Mouse (Mus musculus): ENCODE measurements around the gene Zfp597.
A peak's percentile ranks its signal among the peaks of the same experiment; 100 is the strongest.
"Not testable (repeated sequence)": the region's sequence is repeated elsewhere in the genome, so short reads cannot be mapped to it uniquely, and the experiment has no call there.

The Zfp597 gene

DNA sequence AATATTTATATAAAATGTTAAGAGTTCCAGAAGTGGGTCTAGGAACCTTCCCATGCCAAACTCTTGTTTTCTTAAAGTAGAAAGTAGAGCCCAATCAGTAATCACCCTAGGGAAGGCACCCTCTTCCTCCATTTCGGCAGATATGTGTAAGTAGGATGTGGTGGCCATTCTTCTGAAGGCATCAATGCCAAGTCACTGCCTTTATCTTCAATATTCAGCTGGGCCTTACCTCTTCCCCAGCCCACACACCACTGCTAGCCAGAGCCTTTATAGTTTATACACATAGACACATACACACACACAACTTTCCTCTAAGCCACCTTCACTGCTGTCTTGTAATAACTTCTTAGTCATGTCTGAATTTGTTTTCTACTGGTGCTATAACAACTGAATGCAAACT lies 28.6 kb downstream of the Zfp597 start:
- no peak for DNase-seq (ENCODE audit: low read depth)

DNA sequence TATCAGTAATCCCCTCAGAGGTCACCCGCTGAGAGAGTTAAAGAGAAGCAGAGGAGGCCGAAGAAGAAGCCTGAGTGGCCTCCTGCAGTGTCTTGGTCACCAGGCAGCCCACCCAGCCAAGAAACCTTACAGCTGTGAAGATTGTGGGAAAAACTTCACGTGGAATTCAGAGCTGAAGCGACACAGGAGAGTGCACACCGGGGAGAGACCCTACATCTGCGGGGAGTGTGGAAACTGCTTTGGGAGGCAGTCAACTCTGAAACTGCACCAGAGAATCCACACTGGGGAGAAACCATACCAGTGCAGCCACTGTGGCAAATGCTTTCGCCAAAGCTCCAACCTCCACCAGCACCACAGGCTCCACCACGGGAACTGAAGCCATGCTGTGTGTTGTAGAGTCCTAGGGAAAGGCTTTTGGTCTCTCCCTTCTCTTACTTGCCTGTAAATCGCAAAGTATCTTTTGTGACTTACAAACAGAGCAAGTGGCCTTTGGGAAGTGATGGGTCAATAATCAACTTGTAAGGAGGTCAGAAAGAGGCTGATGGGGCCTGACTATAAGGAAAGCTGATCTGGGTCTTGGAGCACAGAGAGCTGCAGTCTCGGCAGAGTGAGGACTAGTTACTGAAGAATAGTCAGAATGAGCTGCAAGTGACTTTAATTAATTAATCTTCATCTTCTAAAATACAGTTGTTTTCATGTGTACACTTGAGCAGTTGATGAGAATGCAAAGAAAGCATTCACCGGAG lies 29.8 kb downstream of the Zfp597 start:
- no peak for DNase-seq (ENCODE audit: low read depth)

DNA sequence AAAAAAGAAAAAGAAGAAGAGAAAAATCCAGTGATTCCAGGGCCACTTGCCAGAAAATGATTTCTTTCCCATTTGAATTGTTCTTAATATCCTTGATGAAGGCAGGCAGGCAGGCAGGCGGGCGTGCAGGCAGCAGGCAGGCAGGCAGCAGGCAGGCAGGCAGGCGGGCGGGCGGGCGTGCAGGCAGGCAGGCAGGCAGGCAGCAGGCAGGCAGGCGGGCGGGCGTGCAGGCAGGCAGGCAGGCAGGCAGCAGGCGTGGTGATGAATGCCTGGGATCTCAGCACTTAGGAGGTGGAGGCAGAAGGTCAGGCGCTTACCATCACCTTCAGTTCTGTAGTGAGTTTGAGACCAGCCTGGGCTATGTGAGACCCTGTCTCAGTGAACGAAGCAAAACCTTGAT lies 31.8 kb downstream of the Zfp597 start:
- DNase-seq (ENCODE audit: low read depth), result no peak

DNA sequence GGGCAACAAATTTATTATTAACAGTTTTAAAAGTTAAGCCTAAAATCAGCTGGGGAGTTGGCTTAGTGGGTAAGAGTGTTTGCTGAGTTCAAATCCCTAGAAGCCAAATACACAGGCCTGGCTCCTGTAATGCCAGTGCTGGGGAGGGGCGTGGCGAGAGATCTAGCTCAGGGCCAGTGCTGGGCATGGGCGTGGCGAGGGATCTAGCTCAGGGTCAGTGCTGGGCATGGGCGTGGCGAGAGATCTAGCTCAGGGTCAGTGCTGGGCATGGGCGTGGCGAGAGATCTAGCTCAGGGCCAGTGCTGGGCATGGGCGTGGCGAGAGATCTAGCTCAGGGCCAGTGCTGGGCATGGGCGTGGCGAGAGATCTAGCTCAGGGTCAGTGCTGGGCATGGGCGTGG lies 33.1 kb downstream of the Zfp597 start:
- DNase-seq (ENCODE audit: low read depth), result not testable (repeated sequence)

DNA sequence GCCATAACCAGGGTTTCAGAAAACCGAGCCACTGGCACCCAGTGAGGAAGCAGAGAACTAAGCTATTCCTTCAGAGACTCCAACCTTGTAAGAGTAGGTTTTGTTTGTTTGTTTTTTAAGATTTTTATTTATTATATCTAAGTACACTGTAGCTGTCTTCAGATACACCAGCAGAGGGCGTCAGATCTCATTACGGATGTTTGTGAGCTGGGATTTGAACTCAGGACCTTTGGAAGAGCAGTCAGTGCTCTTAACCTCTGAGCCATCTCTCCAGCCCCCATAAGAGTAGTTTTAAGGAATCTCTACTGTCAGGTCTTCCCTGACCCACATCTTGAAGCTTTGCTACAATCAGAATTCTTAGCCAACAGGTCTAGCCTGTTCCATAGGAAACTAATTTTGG lies 35.9 kb downstream of the Zfp597 start:
- DNase-seq (ENCODE audit: low read depth), result no peak

DNA sequence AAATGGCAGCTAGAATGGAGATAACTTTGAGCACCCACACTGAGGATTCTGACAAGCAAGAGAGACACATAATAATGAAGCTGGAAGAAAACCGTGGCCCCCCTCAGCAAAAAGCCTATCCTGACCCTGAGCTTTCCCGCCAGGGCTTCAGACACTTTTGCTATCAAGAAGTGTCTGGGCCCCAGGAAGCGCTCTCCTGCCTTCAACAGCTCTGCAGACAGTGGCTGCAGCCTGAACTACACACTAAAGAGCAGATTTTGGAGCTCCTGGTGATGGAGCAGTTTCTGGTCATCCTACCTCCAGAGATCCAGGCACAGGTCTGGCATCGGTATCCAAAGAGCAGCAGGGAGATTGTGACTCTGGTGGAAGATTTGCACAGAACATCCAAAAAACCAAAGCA lies 36.5 kb downstream of the Zfp597 start:
- no peak for DNase-seq (ENCODE audit: low read depth)

DNA sequence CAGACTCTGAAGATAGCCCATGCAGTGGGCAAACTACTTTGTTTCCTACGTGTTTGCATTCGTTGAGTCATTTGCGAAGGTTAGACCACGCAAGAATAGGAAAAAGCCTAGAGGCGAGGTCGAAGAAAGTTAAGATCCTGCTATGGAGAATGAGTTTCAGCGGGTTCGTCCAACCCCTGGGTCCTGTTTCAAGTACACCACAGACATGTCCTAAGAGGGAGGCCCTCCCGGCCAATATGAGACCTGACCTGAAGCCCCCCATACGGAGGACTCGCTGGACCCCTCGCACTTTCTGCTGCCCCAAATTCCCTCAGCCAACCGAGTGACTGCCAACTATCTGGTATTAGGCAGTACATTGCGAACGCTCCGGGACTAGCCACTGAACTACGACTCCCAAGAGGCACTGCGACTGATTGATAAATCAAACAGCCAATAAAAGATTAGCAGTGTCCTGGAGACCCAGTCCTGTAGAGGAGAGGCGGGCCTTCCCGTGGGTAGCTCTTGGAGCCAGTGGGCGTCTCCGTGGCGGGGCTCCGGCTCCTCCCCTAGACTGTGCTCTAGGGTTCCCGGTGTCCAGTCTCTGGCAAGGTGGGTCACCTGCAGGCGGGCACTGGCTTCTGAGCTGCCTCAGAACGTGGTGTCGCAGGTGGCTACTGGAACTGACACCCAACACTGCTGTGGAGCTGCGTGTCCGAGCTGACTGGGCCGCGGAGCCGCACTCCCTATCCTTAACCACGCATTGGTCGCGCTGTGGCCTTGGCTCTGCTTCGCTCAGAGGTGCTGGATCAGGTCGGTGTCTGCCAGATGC lies 37.4 kb downstream of the Zfp597 start, which contains the start of gene Zfp174:
Gene Zfp174, plus strand, starts transcription at position 558 of the 808 bp plus-strand sequence.
- DNase-seq (ENCODE audit: low read depth), result peak; percentile 91

DNA sequence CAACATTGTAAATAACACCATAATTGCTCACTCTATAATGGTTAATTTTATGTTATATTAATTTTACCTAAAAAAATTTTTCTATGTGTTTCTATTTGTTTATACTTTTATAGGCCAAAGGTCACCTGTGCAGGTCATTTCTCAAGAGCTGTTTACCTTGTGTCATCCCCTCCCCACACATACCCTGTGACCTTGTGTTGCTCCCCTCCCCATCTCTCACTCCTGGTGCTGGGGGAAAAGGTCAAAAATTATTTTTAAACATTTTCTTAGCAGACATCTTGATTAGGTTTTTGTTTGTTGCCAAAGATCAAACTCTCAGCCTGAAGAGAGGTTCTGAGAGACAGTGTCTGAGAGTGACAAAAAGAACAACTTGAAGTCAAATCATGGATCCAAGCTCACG lies 40.6 kb downstream of the Zfp597 start:
- no peak for DNase-seq (ENCODE audit: low read depth)

DNA sequence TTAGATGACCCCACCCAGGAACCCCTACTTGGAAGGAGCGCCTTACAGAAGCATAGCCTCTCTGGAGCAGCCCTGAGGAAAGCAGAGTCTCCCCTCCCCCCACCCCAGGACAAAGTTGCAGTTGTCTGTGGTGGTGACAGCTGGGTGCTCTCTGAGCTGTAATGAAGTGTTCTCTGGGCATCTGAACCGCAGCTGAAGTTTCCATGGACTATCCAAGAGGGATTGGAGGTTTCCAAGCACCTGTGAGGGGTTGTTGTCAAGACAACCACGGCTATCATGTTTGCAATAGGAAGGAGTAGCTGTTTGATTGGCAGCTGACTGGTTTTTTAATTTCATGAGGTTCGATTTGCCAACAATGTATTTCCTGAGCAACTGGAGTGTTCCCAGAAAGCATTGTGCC lies 41.4 kb downstream of the Zfp597 start:
- DNase-seq (ENCODE audit: low read depth), result no peak

DNA sequence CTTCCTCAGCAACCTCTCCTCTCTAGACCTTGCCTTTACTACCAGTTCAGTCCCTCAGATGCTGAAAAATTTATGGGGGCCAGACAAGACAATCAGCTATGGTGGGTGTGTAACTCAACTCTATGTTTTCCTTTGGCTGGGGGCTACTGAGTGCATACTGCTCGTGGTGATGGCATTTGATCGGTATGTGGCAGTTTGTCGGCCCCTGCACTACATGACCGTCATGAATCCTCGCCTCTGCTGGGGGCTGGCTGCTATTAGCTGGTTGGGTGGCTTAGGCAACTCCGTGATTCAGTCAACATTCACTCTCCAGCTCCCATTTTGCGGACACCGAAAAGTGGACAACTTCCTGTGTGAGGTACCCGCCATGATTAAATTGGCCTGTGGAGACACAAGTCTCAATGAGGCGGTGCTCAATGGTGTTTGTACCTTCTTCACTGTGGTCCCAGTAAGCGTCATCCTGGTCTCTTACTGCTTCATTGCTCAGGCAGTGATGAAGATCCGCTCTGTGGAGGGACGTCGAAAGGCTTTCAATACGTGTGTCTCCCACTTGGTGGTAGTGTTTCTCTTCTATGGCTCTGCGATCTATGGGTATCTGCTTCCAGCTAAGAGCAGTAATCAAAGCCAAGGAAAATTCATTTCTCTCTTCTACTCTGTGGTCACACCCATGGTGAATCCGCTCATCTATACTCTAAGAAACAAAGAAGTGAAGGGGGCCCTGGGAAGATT lies 45.0 kb downstream of the Zfp597 start:
- no peak for DNase-seq (ENCODE audit: low read depth)

DNA sequence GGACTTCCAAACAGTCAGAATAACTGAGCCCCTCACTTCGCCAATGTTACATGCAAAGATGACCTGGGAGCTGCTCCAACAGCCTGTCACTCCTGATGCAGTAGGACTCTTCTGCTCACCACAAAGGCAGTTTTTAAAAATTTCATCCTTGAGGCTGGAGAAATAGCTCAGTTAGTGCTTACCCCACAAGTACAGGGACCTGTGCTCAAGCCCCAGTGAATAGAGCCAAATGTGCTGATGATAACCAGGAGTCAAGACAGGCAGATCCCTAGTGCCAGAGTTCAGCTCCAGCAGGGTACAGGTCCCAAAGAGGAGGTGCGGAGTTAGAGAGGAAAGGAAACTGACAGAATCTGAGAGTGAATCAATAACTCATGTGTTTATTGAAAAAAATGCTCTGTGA lies 48.9 kb downstream of the Zfp597 start:
- DNase-seq (ENCODE audit: low read depth), result no peak

DNA sequence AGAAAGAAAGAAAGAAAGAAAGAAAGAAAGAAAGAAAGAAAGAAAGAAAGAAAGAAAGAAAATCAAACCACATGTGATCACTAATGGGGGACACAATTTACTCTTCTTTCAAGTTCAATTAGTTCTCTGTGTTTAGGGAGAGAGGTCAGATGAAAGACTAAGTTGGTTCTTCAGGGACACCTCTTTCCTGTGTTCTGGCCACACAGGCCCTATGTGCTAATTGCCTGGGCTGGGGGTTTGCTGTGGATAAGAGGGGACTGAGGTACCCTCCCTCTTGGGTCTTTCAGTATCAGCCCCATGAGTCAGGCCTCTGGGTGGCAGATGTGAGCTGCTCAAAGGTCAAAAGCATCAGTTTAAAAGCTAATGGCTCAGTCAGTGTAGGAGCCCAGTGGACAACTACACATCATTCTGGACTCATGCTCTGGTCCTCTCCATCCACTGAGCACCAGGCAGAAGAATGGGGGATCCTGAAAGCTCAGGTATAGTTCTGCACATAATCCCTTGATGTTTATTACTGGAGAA lies 53.7 kb downstream of the Zfp597 start, which contains the start of gene Olfr15:
Gene Olfr15, plus strand, starts transcription at position 291 of the 522 bp plus-strand sequence.
- DNase-seq (ENCODE audit: low read depth), result no peak

DNA sequence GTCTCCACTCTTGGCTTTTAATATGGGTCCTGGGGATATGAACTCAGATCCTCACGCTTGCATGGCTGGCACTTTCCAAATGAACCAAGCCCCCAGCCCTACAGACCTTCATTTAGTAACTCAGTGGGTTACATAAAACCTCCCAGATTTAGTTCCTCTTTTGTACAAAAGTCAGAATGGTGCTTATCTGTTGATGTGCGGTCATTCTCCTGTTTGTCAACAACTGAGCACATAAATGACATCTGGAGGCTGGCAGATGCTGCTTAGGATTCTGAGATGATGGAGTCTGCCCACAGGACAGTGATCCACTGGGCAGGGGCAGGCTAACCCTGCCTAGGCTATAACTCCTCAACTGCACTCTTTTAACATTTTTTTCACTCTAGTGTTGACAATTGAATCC lies 54.6 kb downstream of the Zfp597 start:
- no peak for DNase-seq (ENCODE audit: low read depth)

DNA sequence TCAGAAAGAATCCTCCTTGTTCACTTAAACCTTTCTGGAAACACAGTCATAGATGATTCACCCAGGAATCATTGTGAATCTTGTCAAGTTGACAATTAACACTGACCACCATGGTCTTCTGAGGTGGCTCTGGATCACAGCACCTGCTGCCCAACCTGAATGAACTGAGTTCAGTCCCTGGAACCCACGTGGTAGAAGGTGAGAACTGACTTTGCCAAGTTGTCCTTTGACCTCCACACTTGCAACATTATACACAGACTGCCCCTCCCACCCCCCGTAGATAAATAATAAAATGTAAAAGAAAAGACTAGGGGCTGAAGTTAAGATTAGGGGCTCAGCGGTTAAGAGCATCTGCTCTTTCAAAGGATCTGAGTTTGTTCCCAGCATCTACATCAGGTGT lies 56.3 kb downstream of the Zfp597 start:
- DNase-seq (ENCODE audit: low read depth), result no peak

DNA sequence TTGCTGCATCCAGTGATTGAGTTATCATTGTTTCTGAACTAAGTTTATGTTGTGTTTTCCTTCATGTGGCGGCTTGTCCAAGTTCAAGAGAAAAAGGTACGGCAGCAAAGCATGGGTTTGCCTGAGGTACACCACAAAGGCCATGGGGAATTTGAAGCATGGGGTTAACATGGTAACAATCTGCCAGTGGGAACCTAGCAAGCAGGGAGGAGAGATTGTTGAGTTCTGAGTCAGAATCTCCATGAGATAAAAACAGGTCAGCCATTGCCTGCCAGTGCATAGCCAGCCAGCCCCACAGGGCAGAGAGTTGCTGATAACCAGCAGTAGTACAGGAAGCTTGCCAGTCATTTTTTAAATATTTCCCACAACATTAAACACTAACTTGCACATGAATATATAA lies 64.2 kb downstream of the Zfp597 start:
- DNase-seq (ENCODE audit: low read depth), result peak; percentile 21

DNA sequence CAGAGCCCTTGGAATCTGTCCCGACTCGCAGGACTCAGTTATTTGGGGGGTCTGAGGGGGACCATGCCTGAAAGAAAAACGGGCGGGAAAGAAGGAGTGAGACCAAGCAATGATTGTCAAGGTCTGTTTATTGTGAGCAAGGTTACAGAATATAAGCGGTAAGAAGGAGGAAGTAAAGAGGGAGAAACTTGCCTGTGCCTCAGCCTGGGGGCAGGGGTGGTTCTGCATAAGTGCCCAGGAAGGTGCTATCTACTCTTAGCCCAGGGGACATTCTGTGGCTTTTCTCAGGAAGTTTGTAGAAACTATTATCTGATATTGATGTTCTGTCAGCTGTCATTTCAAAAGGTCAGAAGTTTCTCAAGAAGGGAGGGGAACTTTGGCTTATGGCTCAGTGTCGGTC lies 69.7 kb downstream of the Zfp597 start:
- not testable (repeated sequence) for DNase-seq (ENCODE audit: low read depth)

All from fibroblast of lung, adult 2 months (primary cell).